Mouse (Mus musculus): ENCODE measurements at regions not wholly inside any gene's neighbourhood (a gene's known extent, or its start where the extent isn't known, plus 50 kb on each side); places are given as distances from the start of the nearest gene placed in this dataset.

DNA sequence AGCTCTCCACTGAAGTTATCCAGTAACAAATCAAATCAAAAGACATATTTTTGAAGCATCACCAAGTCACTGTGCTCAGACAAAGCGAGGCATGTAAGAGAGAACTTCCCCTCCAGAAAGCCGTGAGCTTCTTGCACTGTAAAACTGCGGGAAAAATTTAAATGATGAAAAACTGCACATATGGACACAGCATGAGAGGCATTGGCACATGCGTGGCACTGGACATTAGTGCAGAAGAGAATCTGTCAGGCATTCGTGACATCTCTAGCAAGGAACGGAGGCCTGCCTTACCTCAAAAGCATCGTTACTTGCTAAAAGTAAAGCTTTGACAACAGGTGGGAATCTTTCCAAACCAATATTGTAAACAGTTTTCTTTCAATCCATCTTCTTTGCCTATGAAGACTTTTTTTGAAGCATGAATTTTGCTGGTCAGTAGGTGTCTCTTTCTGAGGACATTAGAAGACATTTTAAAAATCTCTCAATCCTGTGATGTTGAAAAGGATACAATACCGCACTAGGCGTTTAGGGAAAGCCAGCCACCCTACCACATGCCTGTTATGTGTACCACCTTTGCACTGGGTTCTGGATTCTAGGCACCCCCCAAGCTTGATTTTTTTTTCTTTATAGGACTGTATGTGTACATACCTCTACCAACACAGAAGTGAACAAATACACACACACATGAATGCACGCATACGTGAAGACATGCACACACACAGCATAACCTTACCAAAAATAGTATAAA, 2380.5 kb upstream of the Gm7489 start:
- no peak for ATAC-seq (replicated peaks; ENCODE audit: low read depth, poor library complexity, severe bottlenecking)

DNA sequence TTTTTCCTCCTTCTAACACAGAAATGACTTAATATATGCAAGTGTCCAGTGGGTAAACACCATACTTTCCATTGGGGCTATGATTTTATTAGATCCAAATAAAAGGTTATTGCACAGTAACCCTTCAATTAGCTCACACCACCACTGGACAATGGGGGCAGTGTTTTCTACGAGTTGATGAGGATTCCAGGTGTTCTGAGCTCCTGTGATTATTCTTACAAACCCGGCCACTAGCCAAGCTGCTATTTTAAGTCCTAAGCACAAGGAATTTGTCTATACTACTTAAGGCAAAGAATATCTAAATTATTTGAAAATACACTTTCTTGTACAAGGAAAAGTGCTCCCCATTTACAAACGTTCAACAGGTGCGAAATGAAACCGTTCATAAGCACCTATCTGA, 2379.9 kb upstream of the Gm7489 start:
- ATAC-seq (replicated peaks; ENCODE audit: low read depth, poor library complexity, severe bottlenecking): no peak

DNA sequence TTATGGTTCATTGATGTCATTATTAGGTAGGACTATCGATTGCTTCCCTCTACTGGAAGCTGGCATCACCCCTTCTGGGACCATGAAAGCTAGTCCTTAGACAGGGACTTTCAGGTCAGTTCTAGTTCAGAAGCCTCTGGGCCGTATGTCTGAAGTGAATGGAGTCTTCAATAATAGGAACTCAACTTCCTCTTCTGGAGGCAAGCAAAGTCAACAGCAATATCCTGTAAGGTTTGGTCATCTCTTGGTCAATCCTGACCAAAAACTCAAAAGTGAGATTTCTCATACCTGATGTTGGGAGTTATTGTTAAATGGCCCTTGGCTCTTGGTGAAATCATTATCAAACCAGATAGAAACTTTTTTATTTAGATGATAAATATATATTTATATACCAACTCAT, 2377.6 kb upstream of the Gm7489 start:
- ATAC-seq (replicated peaks; ENCODE audit: low read depth, poor library complexity, severe bottlenecking): no peak

DNA sequence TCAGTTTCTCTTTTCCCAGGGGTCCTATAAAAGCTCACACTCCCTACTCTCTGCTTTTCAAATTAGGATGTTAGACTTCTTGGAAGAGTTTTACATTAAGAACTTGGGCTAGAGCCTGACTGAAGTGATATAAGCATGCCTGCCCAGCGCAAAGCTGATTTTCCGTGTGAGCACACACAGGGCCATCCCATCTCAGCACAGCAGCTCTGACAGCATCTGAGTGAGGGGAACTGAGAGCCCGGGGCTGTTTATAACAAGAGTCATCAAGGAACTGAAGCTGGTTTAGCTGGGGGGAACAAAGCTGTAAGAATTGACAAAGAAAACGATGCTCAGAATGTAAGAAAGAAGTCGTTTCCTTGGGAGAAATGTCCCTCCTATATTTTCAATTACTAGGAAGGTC, 2373.4 kb upstream of the Gm7489 start:
- no peak for ATAC-seq (replicated peaks; ENCODE audit: low read depth, poor library complexity, severe bottlenecking)

DNA sequence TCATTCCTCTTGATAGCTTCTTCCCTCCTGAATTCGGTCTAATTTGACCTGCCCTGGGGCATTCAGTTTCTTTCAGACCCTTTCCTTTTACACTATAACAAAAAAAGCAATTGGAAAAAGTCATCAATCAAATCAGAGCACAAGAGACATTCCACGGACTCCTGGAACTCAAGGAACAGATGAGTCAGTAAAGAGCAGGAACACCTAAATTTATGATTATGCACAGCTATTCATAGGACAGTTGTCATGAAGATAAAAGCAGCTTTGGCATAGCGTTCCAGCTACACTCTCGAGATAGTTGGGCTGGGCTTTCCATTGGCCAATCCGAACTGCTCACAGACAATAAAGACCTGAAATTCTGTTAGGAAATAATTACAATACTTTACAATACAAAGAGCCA, 2348.4 kb upstream of the Gm7489 start:
- ATAC-seq (replicated peaks; ENCODE audit: low read depth, poor library complexity, severe bottlenecking): no peak

DNA sequence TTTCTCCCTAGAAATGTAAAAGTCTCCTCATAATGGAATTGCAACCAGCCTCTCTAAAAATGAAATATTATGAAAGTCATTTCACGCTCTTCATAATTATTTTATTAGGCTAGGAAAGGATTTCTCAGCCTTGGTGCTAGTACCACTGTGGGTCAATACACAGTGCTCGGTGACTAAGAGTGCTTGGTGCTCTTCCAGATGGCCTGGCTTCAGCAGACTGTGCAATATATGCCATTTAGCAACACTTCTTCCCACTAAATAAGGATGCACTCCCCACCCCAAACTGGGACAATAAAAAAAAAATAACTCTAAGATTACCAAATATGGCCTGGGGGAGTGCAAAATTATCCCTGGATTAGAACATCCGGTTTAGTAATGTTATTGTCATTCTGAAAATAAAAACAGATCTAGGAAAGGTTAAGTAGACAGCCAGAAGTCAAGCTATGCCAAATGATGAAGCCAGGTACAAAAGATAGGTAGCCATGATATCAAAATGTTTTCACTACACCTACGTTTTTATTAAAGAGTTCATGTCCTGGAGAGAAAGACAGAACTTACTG, 2333.4 kb upstream of the Gm7489 start:
- ATAC-seq (replicated peaks; ENCODE audit: low read depth, poor library complexity, severe bottlenecking): no peak

DNA sequence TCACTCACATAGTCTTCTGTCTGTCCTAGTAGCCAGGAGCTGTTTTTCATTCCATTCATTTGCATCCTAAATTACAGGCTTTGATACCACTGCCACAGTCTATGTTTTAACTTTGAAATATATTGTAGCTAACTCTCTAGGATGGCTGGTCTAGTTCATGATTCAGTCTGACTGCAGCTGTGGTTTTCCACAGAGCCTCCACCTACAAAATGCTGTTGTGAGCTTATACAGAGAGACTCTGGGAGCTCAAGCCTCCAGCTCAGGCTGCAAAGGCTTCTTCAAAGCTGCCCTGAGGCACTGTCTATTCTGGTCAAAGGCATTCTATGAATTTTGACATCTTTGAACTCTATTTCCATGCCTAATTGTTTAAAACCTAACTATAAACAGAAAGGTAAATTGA, 2326.5 kb upstream of the Gm7489 start:
- no peak for ATAC-seq (replicated peaks; ENCODE audit: low read depth, poor library complexity, severe bottlenecking)

DNA sequence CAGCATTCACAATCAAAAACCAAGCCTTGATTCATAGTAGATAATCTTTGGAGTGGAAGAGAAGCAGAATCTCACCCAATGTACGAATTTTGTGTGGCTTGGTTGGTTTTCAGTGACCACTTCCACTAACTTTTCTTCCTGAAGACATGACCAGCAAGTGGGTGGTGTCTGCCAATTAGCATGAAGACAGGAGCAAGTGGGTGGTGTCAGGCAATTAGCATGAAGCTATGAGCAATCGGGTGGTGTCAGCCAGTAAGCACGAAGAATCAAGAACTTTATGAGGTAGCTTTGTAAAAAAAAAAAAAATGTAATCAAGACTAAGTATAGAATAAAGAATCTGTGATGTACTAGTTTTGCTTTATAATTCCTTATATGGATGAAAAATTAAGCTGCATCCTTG, 2319.2 kb upstream of the Gm7489 start:
- ATAC-seq (replicated peaks; ENCODE audit: low read depth, poor library complexity, severe bottlenecking): no peak

DNA sequence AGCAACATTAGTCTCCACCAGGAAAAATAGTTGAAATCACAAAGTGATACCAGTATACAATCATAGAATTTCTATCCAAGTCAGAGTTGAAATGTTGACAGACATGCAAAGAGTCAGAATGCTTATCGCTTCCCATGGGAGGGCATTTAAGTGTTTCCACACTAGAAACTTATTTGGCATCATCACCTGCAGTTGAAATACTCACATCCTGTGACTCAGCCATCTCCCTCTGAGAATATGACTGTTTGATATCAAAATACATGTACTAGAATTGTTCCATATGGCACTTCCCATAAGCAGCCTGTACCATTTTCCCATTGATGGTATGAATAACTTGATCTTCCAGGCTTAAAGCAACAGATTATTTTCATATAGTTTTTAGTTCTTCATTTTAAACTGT, 2314.1 kb upstream of the Gm7489 start:
- no peak for ATAC-seq (replicated peaks; ENCODE audit: low read depth, poor library complexity, severe bottlenecking)

DNA sequence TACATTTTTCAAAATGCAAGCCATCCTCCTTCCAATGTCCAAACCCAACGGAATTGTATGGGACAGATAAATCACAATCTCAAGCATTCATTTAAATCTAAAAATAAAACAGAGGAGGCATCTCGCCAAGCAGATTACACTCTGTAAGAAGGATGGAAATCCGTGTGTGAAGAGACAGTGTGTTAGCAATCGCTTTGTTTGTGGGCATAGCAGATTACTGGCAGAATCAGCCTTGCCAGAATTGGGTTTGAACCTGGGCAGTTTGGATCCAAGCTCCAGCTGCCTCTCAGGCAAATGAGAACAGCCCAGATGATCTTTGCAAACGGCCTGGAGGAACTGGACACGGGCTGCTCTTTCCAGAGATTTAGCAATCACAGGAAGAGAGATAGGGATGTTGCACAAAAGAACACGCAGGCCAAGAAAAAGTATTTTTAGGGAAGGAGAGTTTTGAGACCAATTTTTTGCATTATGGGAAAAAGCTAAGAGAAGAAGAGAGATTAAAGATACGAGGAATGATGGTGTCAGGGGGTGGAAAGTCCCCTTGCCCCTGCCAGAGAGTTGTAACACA, 2310.1 kb upstream of the Gm7489 start:
- ATAC-seq (replicated peaks; ENCODE audit: low read depth, poor library complexity, severe bottlenecking): no peak

DNA sequence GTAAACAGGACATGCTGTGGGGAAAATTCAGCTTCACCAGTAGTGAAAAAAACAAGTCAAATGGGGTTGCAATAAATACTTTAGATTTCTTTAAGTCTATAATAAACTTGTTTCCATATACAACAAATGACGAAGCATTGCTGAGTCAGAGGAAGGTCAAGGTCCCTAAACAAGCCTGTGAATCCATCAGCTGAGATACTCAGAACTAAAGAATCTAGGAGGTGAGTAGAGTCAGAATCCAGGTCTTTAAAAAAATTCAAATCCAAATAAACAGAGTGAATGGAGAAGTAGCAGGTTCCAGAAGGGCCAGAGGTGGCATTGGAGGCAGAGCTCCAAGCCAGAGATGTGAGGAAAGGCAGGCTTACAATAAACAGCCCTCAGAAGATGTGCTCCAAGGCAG, 2301.1 kb upstream of the Gm7489 start:
- ATAC-seq (replicated peaks; ENCODE audit: low read depth, poor library complexity, severe bottlenecking): no peak

DNA sequence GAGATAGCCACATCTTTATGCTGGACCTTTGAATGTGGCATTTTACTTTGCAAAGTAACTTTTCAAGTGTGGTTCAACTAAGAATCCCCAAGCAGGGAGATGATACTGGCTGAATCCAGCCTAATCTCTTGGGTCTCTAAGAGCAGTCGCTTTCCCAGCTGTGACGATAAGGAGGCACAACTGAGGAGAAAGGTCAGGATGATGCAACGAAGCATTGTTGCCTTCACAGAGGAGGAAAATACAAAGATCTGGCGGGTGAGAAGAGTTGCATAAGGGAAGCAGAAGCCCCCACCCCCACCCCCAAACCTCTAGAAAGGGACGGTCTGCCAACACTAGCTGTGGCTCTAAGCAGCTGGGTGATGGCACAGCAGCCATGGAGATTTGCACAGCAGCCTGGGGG, 2298.6 kb upstream of the Gm7489 start:
- no peak for ATAC-seq (replicated peaks; ENCODE audit: low read depth, poor library complexity, severe bottlenecking)

DNA sequence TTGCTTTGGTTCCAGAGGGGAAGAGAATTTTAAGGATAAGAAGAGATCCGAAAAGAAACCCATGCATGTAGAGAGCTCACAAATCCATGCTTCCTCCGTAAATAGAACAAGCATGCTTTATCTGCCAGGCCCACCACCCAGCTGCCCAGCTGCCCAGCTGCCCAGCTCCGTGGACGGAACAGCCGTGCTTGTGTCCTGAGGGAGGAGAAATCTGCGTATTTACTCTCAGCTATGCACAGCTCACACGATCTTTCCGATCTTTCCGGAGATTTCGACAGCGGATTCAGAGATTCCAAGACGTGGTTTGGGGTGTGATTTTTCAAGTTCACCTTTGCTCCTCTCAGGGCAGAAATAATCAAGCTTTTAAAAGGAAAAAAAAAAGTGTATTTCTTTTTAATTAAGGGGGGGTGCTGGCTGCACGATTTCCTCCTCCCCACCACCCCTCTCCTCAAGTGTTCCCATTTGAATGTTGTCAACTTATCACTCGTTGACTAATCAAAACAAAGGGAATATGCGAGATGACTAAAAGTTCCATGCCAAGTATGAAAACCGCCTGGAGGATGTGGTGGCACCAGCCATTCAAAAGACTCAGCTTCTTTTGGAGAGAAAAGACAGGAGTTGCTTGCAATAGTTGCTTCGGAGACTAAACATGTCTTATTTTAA, 2293.2 kb upstream of the Gm7489 start:
- ATAC-seq (replicated peaks; ENCODE audit: low read depth, poor library complexity, severe bottlenecking): no peak

DNA sequence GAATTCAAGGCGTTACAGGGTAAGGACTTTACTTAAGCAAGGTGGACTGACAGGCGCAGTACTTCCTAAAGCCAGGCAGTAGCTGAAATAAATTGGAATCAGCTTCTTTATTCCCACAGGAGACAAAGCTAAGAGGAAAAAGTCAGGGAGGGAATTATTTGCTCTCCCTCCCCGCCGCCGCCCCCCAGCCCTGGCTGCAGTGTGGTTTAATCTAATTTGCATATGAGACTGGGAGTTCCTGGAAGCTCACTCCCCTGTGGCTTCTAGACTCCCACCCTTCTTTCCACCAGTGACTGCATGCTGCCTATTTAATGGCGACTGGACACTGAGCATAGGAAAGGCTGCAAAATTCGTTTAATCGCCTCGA, 2292.7 kb upstream of the Gm7489 start:
- no peak for ATAC-seq (replicated peaks; ENCODE audit: low read depth, poor library complexity, severe bottlenecking)

DNA sequence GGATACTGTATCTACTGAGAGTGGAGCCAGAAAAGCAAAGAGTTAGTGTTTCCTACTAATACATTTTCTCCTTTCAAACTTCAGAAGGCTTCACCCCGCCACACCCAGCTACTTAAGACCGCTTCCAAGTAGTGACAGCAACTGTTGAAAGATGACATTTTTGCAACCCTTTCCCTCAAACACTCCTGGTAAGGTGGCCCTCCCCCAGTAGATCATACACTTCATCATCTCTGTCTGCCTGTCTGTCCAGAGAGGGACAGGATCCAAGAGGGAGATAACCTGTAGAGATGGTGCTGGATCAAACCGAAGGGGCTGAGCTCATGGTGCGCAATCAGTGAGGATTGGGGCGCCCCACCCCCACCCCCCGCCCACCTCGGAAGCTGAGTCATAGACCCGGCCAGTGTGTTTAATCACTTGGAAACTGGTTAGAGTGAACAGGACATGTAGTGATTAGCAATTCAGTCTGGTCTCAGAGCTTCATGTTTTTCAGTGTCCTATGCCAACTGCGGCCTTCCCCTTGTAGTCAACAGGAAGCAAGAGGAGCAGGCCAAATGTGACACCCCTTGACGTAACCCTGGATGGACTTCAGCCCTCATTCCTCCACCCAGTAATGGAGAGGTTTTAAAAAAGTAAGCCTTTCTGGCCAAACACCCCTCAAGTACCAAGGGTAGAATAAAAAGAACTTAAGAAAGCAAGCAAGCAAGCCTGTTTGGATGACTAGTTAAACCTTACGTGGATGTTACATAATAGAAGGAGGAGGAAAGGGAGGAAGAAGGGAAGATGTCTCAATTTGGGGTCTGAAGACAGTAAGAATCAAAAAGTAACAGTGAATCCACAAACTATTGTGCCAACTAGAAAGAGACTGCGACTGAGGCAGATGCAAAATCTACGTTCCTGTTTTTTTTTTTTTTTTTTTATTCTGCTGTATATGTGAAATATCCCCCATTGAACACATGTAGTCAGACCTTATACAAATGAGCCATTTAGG, 2291.9 kb upstream of the Gm7489 start:
- no peak for ATAC-seq (replicated peaks; ENCODE audit: low read depth, poor library complexity, severe bottlenecking)

DNA sequence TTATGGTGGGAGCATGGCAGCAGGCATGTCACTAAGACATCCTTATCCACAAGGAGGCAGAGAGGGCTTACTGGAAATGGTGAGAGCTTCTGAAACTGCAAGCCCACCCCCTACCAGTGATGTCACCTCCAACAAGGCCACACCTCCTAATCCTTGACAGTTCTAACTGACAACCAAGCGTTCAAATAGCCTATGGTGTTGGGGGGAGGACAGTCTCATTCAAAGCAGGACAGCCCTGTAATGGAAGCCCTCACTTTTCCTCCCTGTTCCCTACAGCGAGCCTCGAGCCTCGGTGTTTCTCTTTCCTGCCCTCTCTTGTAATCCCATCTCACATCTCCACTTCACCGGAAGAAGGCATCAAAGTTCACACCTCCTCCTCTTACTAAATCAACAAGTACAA, 2290.6 kb upstream of the Gm7489 start:
- no peak for ATAC-seq (replicated peaks; ENCODE audit: low read depth, poor library complexity, severe bottlenecking)

DNA sequence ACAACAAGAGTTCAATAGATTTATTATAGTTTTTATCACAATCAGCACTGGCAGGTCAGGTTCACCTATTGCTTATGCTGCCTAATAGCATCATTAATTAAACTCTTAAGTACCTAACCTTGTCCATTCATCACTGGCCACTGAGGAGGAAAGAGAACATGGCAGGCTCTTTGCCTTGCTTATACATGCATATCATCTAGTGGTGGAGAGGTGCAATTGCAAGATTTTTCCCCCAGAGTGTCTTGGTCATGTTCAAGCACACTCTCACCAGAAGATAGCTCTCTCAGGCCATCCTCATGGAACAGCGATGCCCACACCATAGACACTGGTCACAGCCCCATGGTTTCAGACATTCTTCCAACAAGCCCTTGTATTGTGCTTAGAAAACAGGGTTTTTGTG, 2289.1 kb upstream of the Gm7489 start:
- peak; percentile 78 for ATAC-seq (replicated peaks; ENCODE audit: low read depth, poor library complexity, severe bottlenecking)

DNA sequence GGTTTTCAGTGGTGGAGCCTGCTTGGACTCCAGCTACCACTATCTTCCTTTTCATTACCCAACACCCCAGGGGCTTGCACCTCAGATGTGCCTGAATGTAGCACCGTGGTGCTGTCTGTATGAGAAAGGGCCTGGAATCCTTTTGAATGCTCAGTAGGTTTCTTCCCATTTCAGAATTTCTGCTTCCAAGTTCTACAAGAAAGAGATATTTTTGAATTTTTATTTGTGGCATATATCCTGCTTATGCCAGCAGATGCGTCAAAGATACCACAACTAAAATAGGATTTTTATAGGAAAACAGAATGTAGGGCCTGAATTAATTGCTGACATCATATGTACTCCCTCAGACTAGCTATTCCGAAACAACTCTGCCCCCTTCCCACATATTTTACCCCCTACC, 2286.9 kb upstream of the Gm7489 start:
- no peak for ATAC-seq (replicated peaks; ENCODE audit: low read depth, poor library complexity, severe bottlenecking)

DNA sequence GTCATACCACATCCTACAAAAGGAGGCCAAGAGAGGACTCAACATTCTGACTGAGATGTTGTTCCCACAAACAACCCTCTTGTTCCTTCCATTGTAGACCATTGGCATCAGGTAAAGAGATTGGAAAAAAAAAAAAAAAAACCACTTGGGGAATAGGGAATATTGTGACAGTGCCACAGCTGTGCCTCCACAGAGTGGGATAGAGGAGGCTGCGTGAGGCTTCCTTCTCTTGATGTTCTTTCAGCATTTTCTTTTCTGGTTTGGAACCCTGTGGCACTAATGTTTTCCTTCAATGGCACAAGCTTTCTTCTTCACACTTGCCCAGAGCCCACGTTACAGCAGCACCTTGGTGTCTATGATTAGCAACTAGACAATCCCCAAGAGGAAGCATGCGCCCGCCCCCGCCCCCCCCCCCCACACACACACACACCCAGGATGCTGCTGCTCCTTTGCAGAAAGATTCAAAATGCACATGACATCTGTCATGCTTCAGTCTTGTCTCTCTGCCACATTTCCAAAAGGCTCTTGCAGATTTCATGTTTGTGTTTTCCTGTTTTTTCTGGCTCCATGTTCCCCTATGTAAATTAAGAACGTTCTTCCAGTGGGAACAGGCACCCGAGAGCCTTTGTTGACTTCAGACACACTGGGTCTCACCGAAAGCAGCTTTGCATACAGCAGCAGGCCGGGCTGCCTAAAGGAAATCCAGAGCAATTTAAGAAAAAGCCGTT, 2283.4 kb upstream of the Gm7489 start:
- ATAC-seq (replicated peaks; ENCODE audit: low read depth, poor library complexity, severe bottlenecking): no peak

DNA sequence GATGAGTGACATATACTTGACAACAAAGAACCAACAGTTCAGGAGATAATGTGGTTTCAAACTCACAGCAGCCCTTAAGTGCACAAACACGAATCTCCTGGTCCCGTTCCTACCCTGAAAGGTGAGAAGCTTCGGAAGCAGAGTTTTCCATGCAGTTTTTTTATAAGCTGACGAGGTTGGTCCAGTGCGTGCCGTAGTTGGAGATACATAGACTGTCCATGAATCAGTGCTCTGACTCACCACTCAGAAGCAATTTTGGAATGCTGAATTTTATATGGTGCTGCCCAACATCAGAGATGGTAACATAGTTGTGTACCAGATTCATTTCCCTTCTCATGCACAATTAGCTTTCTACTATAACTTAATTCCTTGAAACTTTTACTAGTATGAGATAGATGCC, 2263.3 kb upstream of the Gm7489 start:
- no peak for ATAC-seq (replicated peaks; ENCODE audit: low read depth, poor library complexity, severe bottlenecking)
